Mouse (Mus musculus) c-Kit-positive CD71-negative TER-119-negative erythroid progenitor cells, embryonic 14.5 days (primary cell): ENCODE measurements around the gene Gtse1.
"Not testable (repeated sequence)": the region's sequence is repeated elsewhere in the genome, so short reads cannot be mapped to it uniquely, and the experiment has no call there.

Experiments
- DNase-seq: peaks from one replicate; pipeline ENCODE4 v3.0.0-alpha.2; 2013; ENCODE audit warnings: low read depth

Gene Gtse1

GRCm38 (mm10) chr15:85859490-85860031, at the start of gene Gtse1:
TSS of gene Gtse1 (plus strand) at chr15:85859745.
- peak; percentile 90 for DNase-seq

GRCm38 (mm10) chr15:85810462-85810805, 49.1 kb upstream of the Gtse1 start:
- DNase-seq, result no peak

- DNase-seq, result no peak
Measured at GRCm38 (mm10) chr15:85810806-85811521, 48.6 kb upstream of the Gtse1 start.

- peak; percentile 96 for DNase-seq
Measured at GRCm38 (mm10) chr15:85811535-85812277, 47.8 kb upstream of the Gtse1 start, which contains the start of gene Cdpf1. TSS of gene Cdpf1 (minus strand) at chr15:85811697.

- DNase-seq, result no peak
Measured at GRCm38 (mm10) chr15:85813428-85813827, 46.1 kb upstream of the Gtse1 start.

- DNase-seq, result no peak
Measured at GRCm38 (mm10) chr15:85821203-85822010, 38.1 kb upstream of the Gtse1 start, which contains the start of gene Pkdrej. TSS of gene Pkdrej (minus strand) at chr15:85821734.

- no peak for DNase-seq
Measured at GRCm38 (mm10) chr15:85822011-85822359, 37.6 kb upstream of the Gtse1 start.

GRCm38 (mm10) chr15:85826676-85827075, 32.9 kb upstream of the Gtse1 start:
- no peak for DNase-seq

GRCm38 (mm10) chr15:85828071-85828470, 31.5 kb upstream of the Gtse1 start:
- DNase-seq, result no peak

GRCm38 (mm10) chr15:85829470-85829869, 30.1 kb upstream of the Gtse1 start:
- no peak for DNase-seq

- peak; percentile 71 for DNase-seq
Measured at GRCm38 (mm10) chr15:85831954-85832590, 27.5 kb upstream of the Gtse1 start, which contains the start of gene Ttc38. TSS of gene Ttc38 (plus strand) at chr15:85832306.

GRCm38 (mm10) chr15:85832599-85832998, 26.9 kb upstream of the Gtse1 start:
- no peak for DNase-seq

- no peak for DNase-seq
Measured at GRCm38 (mm10) chr15:85835335-85835734, 24.2 kb upstream of the Gtse1 start.

GRCm38 (mm10) chr15:85836887-85837286, 22.7 kb upstream of the Gtse1 start:
- no peak for DNase-seq

GRCm38 (mm10) chr15:85840983-85841382, 18.6 kb upstream of the Gtse1 start:
- DNase-seq, result no peak

GRCm38 (mm10) chr15:85841796-85842360, 17.7 kb upstream of the Gtse1 start:
- no peak for DNase-seq

GRCm38 (mm10) chr15:85845071-85845470, 14.5 kb upstream of the Gtse1 start:
- DNase-seq, result no peak

- DNase-seq, result no peak
Measured at GRCm38 (mm10) chr15:85851656-85852392, 7.7 kb upstream of the Gtse1 start.

GRCm38 (mm10) chr15:85858980-85859489, 510 bp upstream of the Gtse1 start:
- no peak for DNase-seq

GRCm38 (mm10) chr15:85865913-85866312, 6.4 kb downstream of the Gtse1 start:
- DNase-seq, result not testable (repeated sequence)
